Mouse (Mus musculus) gastrocnemius, adult 18-20 months (tissue): ENCODE results near the gene Nmnat3. TPM values are rescaled to one million over a fixed set of nuclear protein-coding genes. Genes with fewer than 3 reads are reported as not detected.

Experiments used
- DNase-seq: peaks from one replicate; pipeline ENCODE4 v3.0.0; 2021; ENCODE audit warnings: low spot score
- total RNA-seq, 2 experiments: library from RNA; stranded (reverse); gene quantifications; 2 replicates each; pipeline ENCODE4 v1.2.3; 2021

The Nmnat3 gene
- total RNA-seq, 2 experiments from 2014 or later: 12.8 to 13.4 TPM

GRCm38 (mm10) chr9:98354919-98355318, 67.7 kb downstream of the Nmnat3 start:
- no peak for DNase-seq

DNA sequence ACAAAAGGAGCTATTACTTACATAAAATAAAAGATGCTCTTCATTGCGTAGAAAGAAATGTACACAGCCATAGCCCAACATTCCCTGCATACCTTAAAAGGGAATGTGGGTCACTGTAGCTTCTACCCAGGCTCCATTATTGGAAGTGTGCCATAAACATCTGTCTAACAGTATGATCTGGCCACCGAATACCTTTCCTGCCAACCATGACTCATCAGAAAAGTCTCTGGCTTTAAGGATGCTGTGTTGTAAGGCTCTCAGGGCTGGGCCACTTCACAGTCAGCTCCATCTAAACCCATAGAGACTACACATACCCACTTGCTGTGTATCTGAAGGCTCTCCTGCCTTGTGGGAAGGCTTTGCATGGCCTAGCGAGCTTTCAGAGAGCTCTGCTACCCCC, 73.8 kb downstream of the Nmnat3 start:
- no peak for DNase-seq

DNA sequence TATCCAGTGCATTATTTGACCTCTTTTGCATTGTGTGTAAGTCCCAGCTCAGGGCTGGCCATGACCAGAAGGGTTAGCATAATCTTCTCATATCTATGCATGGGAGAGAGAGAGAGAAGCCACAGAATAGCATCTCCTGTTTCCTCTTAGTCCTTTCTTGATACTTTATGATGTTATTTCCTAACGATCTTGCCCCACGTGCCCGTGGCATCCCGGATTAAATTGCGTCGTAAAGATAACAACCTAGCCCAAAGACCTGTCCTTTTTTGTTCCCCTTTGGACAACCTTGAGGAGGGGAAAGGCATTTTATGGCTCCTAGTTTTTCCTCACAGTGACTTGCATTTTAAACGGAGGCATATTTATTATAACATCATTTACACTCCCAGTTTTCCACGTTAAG, 78.8 kb downstream of the Nmnat3 start:
- DNase-seq: no peak

DNA sequence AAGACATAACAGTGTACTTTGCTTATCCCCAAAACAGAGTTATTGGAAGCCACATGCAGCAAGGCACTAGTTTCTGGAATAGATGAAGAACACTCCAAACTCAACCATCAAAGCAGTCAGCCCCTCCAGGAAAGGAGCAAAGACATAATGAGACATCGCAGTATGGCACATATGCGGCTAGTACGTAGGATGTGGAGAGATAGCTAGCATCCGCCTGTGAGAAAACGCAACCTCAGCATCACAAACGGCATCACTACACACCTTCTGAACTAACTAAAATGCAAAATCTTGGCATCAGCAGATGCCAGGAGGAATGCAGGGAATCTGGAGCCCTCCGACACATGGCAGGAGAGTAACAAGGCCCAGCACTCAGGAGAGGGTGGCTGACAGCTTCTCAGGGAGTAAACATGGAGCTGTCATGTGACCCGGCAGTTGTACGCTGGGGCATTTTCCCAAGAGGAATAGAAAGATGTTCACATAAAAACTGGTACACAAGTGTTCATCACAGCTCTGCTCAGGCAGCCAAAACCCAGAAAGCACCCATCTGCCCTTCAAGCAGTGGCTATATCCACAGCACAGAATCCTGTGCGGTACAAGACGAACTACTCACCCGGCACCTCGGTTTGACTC, 80.2 kb downstream of the Nmnat3 start:
- DNase-seq: no peak

DNA sequence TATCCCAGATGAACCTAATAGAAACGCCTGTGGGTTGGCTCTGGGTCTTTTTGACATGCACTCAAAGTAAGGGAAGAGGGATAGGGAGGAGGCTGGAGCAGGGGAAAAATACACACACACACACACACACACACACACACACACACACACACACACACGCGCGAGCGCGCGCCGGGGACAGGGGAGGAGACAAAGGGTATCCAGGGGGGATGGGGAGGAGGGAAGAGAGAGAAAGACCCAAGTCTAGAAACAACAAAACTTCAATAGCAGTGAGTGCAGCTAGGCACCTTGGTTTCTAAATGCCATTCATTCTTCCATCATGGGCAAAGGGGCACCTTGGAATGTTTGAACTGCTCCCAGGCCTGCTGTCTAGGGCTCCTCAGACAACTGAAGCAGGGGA, 82.5 kb downstream of the Nmnat3 start:
- DNase-seq: no peak

DNA sequence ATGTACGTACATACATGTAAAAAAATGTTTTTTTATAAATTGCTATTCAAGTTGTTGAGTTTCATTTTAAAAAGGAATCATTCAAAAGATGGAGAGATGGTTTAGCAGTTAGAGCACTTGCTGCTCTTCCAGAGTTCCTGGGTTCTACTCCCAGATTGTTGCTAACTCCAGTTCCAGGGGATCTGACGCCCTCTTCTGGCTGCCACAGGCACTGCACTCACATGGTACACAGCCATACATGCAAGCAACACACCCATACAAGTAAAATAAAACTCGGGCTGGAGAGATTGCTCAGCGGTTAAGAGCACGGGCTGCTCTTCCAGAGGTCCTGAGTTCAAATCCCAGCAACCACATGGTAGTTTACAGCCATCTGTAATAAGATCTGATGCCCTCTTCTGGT, 86.1 kb downstream of the Nmnat3 start:
- DNase-seq: no peak

DNA sequence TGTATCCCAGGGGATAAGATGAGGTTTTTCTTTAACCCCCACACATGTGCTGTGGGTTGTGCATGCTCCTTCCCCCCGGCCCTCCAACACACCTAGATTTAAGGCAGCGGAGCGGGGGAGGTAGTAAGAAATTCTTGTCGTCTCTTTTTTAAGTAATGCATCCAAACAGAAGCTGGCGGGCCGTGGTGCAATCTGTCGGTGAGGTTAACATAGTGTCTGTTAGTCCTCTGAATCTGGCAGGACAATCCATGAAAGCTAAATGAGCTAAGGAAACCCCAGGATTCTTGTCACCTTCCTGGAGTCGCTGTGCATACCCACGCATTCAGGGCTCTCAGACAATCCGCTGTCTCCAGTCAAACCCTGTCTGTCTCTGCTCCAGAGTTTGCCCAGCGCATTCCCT, 87.7 kb downstream of the Nmnat3 start:
- DNase-seq: no peak

DNA sequence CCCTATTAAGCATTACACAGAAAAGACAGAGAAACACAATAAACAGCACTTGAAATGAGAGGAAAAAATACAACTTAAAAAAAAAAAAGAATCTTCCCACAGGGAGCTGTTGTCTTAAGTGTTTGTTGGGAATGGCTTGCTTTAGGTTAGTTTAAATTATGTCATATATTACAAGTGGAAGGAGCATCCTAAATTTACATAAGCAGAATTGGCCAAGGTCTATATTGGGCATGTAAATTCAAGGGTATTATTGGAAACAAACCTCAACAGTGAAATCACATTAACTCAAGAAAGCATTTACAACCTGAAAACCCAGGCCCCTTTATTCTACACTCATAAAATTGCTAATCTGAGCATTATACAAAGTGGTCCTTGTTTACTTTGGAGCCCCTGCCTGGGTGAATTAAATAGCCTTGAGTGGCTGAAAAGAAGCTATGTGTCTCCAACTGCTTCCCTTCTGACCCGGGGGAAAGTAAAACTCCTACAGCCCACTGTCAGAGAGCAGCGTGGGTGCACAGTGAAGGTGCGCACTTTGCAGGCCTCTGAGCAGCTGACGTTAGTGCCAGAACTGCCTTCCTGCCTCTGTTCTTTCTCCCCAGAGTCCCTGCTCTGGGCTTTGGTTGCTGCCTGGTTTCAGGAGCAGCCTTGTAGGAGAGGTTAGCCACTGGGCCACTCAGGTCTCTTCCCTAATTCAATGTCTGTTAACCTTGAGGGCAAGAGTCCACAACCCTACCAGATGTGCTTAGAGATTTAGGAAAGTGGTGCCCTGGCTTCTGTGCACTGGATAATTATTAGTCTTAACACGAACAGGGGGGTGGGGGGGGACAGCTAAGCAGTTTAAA, 88.3 kb downstream of the Nmnat3 start:
- no peak for DNase-seq

- no peak for DNase-seq
Measured at GRCm38 (mm10) chr9:98379736-98380135, 92.5 kb downstream of the Nmnat3 start.

DNA sequence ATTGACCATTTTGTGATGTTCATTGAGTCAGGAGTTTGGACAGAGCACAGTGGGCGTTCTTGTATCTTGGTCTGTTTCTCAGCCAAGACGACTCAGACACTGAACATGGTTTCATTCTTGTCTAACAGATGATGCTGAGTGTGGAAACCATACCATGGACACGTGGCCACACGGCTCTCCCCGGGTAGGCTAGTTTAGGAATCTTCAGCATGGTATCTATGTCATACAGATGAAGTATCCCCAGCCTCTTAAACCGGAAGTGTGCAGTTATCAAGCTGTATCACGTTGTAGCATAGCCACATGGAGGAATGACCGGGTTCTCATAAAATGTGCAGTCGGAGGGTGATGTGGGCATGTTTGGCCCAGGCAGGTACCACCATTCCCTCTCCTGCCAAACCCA, 93.4 kb downstream of the Nmnat3 start:
- DNase-seq: no peak

- peak; percentile 46 for DNase-seq
Measured at GRCm38 (mm10) chr9:98387741-98388632, 100.8 kb downstream of the Nmnat3 start.

DNA sequence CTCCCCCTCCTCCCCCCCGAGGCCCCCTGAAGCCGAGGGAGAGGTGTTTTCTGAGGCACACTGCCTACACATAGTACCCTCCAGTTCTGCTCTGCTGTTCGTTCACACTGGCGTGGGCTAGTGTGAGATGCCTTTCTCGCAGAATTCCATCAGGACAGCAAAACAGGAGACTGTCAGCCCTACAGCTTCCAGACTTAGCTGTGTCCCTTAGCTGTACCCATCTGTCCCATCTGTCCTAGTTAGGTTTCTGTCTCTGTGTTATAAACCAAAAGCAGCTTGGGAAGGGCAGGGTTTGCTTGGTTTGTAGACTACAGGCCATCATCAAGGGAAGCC, 101.4 kb downstream of the Nmnat3 start:
- DNase-seq: no peak

- no peak for DNase-seq
Measured at GRCm38 (mm10) chr9:98393496-98393895, 106.3 kb downstream of the Nmnat3 start.

GRCm38 (mm10) chr9:98397211-98397610, 110.0 kb downstream of the Nmnat3 start:
- no peak for DNase-seq

DNA sequence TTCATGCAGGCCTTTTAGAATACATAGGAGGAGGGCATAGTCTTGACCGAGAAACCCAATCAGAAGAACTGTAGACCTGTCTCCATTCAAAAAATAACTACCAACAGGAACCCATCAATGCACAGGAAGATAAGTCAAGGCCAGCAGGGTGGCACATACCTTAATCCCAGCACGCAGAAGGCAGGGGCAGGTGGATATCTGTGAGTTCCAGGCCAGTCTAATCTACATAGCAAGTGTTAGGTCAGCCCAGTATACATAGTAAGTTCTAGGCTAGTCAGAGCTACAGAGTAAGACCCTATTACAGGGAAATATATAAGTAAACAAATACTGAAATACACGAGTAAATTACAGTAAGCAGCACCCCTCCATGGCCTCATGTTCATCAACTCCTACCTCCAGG, 110.6 kb downstream of the Nmnat3 start:
- no peak for DNase-seq

GRCm38 (mm10) chr9:98400185-98400894, 113.1 kb downstream of the Nmnat3 start:
- no peak for DNase-seq

DNA sequence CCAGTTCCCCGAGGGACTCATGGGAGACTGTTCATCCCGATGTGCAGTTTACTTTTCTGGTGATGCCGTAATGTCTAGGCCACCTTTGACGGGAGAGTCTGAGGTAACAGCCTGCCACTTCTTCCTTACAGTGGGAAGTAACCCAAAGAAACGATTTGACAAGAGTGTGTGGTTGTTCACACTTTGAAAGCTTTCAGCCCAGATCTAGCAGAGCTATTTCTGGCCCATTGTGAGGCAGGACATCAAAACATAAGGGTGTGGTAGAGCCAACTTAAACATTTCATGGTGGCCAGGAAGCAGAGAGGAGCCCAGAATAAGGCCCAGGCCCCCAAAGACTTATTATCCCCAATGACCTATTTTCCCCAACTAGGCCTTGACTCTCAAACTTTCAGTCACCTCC, 114.4 kb downstream of the Nmnat3 start:
- no peak for DNase-seq

DNA sequence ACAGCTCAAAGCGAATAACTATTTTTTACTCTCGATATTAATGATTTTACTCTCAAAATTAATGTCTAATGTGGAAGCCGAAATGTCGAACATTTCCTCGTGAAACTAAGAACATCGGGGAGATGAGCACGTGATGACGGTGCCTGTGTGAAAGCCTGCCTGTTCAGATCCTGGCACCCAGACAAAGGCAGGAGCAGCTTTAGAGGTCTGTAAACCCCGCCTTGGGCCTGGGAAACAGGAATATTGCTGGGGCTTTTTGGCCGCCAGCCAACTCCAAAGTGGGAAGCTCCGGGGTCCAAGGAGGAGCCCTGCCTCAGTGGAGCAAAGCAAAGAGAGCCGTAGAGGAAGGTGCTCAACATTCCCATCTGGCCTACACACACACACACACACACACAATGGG, 120.5 kb downstream of the Nmnat3 start:
- no peak for DNase-seq

GRCm38 (mm10) chr9:98409137-98409536, 121.9 kb downstream of the Nmnat3 start:
- peak; percentile 61 for DNase-seq

DNA sequence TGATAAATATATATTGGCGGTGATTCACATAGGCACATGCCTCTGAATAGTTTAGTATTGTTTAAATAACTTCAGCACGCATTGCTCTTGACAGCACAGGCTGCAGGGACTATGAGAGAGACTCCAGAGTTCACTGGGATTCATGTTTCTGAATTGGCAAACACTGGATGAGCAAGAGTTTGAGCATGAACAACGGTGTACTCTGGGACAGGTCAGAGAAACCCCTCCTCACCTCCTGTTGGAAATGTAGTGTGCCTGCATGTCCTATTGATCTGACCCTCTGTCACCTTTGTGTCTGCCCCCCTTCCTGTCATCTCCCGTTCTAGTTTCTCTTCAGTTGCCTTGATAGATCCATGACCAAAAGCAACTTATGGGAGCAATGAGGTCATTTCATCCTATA, 128.2 kb downstream of the Nmnat3 start:
- DNase-seq: no peak

- peak; percentile 18 for DNase-seq
Measured at GRCm38 (mm10) chr9:98417919-98418318, 130.7 kb downstream of the Nmnat3 start.

GRCm38 (mm10) chr9:98418346-98418745, 131.1 kb downstream of the Nmnat3 start:
- DNase-seq: no peak
